Mouse (Mus musculus): ENCODE data around the gene Nectin1. TPM values are rescaled to one million over a fixed set of nuclear protein-coding genes. Genes with fewer than 3 reads are reported as not detected.

Nectin1 gene
- total RNA-seq, 2 experiments from 2014 or later: 1.8 to 2.3 TPM

DNA sequence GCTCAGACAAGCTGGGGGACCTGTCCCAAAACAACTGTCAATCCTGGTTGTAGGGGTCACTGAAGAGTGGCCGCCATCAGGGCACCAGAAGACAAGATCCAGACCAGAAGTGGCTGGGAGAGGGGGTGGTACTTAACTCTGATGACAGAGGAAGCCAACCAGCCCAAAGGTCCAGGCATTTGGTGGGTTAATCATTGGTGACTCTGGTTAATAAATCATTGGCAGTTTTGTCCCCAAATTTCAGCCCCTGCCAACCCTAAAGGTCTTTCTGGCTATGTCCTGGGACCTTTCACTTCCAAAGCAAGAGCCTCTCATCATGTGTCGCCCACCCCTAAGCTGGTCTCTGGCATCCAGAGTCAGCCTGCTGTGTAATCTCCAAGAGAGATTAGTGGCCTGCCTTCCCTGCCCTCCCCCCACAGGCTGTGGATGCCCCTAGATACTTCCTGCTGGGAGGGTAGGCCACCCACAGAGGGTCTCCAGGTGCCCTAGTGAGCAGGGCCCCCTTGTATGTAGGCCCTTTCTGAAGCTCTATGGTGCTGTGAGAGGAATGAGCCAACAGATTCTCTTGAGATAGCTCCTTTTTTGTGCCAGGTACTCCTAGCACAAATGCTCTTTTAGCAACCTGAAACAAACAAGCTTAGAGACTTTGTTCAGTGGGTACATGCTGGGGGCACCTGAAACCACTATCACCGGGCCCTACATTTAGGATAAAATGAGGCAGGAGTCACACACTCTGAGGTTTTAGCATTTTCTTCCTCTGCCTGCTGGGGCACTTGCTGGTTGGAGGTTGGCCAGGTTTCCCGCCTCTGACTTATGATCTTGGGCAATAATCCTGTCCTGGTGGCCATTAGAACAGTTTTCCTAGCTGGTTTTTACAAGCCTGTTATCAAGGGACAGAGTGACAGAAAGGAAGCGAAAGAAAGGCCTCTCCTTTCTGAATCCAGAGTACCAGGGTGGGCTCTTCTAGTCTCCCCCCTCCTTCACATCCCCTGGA is 14.5 kb downstream of the Nectin1 start:
- intact Hi-C loops (cut with DNase I): no loop called here
- DNase-seq: no peak

DNA sequence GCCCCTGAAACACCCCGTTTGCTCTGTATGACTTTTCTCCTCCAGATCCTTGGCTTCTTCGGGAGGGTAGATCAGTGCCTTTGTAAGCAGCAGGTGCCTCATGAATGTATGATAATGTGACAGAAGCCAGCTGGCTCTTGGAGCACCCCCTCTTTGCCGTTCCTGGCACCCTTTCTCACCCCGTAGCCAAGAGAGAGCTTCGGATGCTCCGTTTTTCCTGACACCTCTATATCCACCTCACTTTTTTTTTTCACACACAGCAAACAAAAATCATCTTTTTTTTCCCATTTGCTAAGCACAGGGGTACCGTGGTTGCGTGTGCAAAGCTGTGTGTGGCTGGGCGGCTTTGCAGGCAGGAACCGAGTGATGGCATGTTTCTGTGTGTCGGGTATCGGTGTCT is 16.3 kb downstream of the Nectin1 start:
- intact Hi-C loops (cut with DNase I): no loop called here
- DNase-seq: no peak

- no peak for DNase-seq
- intact Hi-C loops (cut with DNase I): no loop called here
These were observed 17.5 kb downstream of the Nectin1 start for GRCm38 (mm10) chr9:43761181-43761820.

GRCm38 (mm10) chr9:43761941-43762340 is 18.2 kb downstream of the Nectin1 start:
- no peak for DNase-seq
- intact Hi-C loops (cut with DNase I): no loop called here

DNA sequence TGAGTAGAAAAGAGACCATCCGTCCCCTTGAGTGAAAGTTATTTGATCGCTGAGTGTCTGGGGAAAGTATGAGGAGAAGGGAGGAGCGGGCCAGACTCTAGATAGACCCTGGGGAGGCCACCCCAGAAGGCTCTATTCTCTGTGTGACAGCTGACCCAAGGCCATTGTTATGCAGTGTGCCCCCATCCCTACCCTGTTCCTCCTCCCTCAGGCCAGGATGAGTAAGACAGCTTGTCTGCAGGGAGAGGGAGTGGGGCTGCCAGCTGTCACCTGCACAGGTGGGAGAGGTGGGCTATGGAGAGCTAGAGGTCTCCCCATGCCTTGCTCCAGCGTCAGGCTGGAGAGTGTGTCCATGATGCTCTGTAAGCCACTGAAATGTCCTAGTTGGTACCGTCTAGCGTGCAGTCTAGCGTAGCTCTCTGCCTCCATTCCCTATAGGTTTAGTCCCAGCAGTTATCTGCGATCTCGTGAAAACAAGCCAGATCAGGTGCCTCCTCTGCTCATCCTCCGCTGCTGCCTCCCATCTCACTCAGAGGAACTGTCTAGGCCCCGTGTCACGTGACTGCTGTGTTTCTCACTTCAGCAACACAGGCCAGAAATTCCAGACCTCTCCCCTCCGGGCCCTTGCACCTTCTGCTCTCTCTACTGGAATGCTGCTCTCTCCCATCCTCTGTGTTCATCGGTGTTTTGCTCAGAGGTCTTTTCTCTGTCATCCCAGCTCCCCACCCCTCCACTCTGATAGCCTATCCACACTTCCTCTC is 21.8 kb downstream of the Nectin1 start:
- no peak for DNase-seq

GRCm38 (mm10) chr9:43768779-43769178 is 25.0 kb downstream of the Nectin1 start:
- no peak for DNase-seq
- intact Hi-C loops (cut with DNase I): no loop called here

More for the DNA sequence above, 21.8 kb downstream of the Nectin1 start:
- intact Hi-C loops (cut with DNase I): no loop called here

- intact Hi-C loops (cut with DNase I): no loop called here
- DNase-seq: no peak
These were observed 25.4 kb downstream of the Nectin1 start for GRCm38 (mm10) chr9:43769228-43769627.

DNA sequence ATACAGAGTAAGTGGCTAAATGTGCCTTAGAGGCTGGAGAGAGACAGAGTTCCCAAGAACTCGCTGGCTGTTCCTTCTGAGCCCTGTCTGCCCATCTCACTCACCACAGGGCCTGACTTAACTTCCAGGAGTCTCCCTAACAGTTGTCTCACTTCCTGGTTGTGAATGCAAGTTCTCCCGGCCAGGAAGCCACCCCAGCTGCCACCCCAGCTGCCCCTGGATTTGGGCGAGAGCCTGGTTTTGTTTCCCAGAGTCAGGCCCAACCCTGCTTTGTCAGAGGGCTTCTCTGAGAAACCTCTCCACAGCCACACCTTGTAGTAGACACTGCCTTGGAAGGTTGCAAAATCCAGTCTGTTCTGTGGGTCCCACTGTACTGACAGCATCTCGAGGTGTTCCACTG is 26.2 kb downstream of the Nectin1 start:
- intact Hi-C loops (cut with DNase I): no loop called here
- no peak for DNase-seq

- intact Hi-C loops (cut with DNase I): no loop called here
- DNase-seq: no peak
These were observed 27.3 kb downstream of the Nectin1 start for GRCm38 (mm10) chr9:43771041-43771440.

- intact Hi-C loops (cut with DNase I): no loop called here
- no peak for DNase-seq
These were observed 28.7 kb downstream of the Nectin1 start for GRCm38 (mm10) chr9:43772460-43772859.

GRCm38 (mm10) chr9:43773521-43773920 is 29.7 kb downstream of the Nectin1 start:
- intact Hi-C loops (cut with DNase I): no loop called here
- no peak for DNase-seq

GRCm38 (mm10) chr9:43774427-43774826 is 30.6 kb downstream of the Nectin1 start:
- no peak for DNase-seq
- intact Hi-C loops (cut with DNase I): no loop called here

DNA sequence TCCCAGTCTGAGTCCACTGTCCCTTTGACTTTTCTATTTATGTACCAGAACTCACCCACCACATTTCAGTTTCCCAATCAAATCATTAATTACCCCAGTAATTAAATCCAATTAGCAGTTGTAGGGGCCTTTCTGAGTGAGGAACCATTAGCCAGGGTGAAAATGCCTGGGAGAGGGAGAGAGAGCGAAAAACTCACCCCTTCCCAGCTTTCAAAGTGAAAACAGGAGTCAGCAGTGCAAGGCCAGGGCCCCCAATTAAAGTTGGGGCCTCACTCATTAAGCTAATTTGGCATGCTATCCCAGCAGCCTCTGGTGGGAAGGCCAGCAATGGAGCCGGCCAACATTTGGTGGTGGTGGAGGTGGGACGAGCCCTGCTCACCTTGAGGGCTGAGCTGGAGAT is 32.4 kb downstream of the Nectin1 start:
- intact Hi-C loops (cut with DNase I): no loop called here
- DNase-seq: no peak

DNA sequence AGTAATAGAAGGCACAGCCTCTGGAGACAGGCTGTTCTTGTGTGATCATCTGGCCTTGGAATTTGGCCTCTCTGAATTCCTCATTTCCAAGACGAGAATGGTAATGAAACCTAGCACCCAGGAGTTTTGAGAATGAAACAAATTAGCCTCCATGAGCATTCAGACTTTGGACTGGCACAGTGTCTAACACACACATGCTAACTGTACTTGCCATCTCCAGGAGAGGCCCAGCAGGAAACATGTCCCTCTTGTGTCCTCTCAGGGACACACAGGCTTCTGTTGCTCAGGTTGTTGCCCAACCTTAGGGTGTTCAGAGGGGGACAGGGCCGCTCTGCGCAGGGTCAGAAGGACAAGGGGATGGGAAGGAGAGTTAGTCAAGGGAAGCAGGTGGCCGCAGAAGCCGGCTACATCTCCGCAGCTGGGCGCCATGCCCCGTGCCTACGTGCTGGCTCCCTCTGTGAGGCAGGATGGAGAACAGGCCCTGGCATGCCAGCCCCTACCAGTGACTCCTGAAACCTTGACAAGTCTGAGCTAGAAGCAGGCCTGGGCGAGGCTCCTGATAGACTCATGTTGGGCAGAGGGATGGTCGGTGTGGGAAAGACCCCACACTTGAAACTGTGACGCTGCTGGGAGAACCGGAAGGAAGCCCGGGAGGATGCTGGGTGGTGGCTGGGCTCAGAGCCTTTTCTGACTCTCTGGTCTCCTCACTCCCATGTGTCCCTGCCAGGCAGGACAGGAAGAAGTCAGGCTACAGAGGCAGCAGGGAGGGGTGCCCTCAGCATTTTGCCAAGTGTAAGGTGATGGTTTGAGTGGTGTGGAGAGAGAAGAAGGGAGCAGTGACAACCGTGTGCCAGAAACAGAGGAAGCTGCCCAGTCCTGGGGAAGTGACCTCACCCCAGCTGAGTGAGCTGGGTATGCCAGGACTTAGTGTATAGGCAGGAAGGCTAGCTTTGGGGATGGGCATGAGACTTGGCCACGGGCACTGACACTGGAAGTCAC is 33.9 kb downstream of the Nectin1 start:
- no peak for DNase-seq
- intact Hi-C loops (cut with DNase I): no loop called here

DNA sequence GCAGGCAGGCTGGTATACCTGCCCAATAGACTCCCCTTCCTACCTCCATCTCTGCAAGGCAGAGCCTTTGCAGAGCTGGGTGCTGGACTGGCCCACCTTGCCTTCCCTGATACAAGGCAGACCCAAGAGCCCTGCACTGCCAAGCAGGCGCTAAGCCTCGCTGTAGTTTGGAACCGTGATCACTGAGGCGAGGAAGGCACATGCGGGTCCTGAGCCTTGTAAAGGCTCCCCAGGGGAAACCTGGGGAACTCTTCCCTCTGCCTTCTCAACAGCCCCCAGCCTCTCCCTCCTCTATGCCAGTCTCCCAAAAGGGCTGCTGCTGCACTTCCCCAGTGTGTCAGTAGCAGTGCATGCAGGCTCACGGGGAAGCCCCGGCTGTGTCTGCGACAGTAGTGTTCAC is 37.1 kb downstream of the Nectin1 start:
- intact Hi-C loops (cut with DNase I): no loop called here
- no peak for DNase-seq

GRCm38 (mm10) chr9:43782401-43782800 is 38.6 kb downstream of the Nectin1 start:
- no peak for DNase-seq
- intact Hi-C loops (cut with DNase I): no loop called here

DNA sequence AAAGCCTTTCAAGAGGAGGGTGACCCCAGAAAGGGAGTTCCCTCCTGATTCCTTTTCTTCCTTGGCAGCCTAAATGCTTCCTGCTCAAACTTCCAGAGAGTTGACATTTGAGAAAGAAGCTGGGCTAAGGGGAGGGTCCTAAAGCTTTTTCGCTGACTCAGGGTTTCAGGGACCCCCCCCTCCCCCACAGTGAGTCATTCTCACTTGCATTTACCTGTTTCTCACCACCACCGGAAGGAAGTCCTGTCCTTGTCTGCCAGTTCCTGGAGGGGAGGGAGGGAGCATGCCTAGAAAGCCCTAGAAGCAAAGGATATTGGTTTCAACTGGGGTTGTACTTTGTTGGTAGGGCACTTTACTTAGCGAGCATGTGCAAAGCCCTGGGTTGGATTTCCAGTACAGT is 40.2 kb downstream of the Nectin1 start:
- intact Hi-C loops (cut with DNase I): no loop called here
- DNase-seq: no peak

DNA sequence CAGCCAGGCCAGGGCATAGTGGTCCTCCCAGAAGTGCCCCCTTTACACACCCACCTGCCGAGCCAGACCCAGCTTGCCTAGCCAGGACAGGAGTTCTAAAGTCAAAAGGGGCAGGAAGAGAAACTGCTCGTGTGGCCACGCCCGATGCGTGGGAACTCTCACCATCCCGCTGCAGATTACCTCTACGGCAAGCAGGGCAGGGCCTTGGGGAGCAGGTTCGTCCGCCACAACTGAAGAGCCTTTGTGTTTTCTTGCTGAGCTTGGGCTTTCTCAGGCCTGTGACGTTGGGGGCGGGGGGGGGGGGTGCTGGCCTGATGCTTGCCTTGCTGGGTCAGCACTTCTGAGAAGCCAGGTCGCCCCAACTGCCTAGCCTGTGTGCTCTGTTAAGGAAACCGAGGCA is 41.1 kb downstream of the Nectin1 start:
- DNase-seq: no peak
- intact Hi-C loops (cut with DNase I): no loop called here

DNA sequence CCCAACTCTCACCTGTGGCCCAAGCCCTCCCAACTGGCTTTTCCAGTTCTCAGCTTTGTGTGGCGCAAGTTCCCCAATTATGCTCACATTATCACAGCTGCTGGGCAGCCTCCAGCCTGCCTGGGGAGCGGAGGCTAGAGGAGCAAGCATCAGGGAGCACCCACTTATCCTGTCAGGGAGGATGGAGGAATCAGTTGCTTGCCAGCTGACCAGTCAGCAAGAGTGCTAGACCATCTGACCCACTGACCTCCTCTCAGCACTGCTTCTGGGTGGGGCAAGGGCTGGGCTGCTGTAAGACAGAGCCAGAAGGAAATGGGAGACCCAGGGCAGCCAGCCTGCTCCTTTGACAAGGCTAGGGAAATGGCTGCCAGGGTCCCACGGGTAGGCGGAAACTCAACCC is 43.8 kb downstream of the Nectin1 start:
- intact Hi-C loops (cut with DNase I): no loop called here
- DNase-seq: no peak

GRCm38 (mm10) chr9:43792681-43793080 is 48.9 kb downstream of the Nectin1 start:
- intact Hi-C loops (cut with DNase I): no loop called here
- no peak for DNase-seq

Data from gastrocnemius, postnatal 36 days (tissue).